Mouse (Mus musculus): ENCODE measurements around the gene Hspa1l. TPM values are rescaled to one million over a fixed set of nuclear protein-coding genes. Genes with fewer than 3 reads are reported as not detected.

Hspa1l gene
- total and polyA plus RNA-seq, 3 experiments = 0.15 to 1.6 TPM; not detected in 1

- H3K9ac ChIP-seq (ENCODE audit: control insufficient read depth, low read depth, low read length, poor library complexity, severe bottlenecking) = peak overlapping the region; percentile 99
- peak overlapping the region; percentile 88 to 89 for H3K4me3 ChIP-seq (ENCODE audit: control insufficient read depth in 1 of 2, insufficient read depth in 1 of 2, low read depth in 2 of 2, low read length in 2 of 2)
- peak; percentile 72 for DNase-seq (ENCODE audit: low read depth, low spot score)
- no peaks in the 10 kb centered on the region for H3K9me3 ChIP-seq (replicated peaks; ENCODE audit: insufficient read depth, low read length)
- H3K27ac ChIP-seq (ENCODE audit: control insufficient read depth, low read depth, low read length) = peak overlapping the region; percentile 94
- peaks cover 0 to 6% of the 10 kb centered on the region in 2 experiments; a peak in 2 of 4 replicates for H3K36me3 ChIP-seq (ENCODE audit: control insufficient read depth in 1 of 2, insufficient read depth in 2 of 2, low read length in 2 of 2)
- H3K4me1 ChIP-seq (ENCODE audit: control insufficient read depth in 1 of 2, insufficient read depth in 2 of 2, low read length in 2 of 2) = no peaks in the 10 kb centered on the region; a peak in 1 of 4 replicates
- TF ChIP-seq ZC3H11A (IDR thresholded peaks at IDR 0.05; ENCODE audit: low read depth, low read length) (0 out of 2 replicates have a peak, but pooled peaks have one; percentile 1), CTCF (IDR thresholded peaks at IDR 0.05 in 2 of 3, conservative IDR thresholded peaks at IDR 0.05 in 1 of 3; ENCODE audit: control insufficient read depth in 1 of 3, insufficient read depth in 1 of 3, low read depth in 2 of 3, low read length in 3 of 3, poor library complexity in 1 of 3, severe bottlenecking in 1 of 3) (peak; percentile 11 to 44 (median 17); a peak in 4 of 6 replicates), USF1 (IDR thresholded peaks at IDR 0.05; ENCODE audit: low read depth, low read length) (no peak), SMC3 (IDR thresholded peaks at IDR 0.05; ENCODE audit: low read depth, low read length) (peak; percentile 41), MAX (IDR thresholded peaks at IDR 0.05; ENCODE audit: low read length) (no peak), MYC (IDR thresholded peaks at IDR 0.05; ENCODE audit: low read depth, low read length) (peak; percentile 42; the same call in 1 of the 2 replicates), RAD21 (IDR thresholded peaks at IDR 0.05; ENCODE audit: low read depth, low read length) (peak; percentile 36)
- H3K79me2 ChIP-seq (ENCODE audit: control insufficient read depth, insufficient read depth, low read length, poor library complexity) = peaks cover 30% of the 10 kb centered on the region
- H3K27me3 ChIP-seq (ENCODE audit: control insufficient read depth in 1 of 2, insufficient read depth in 2 of 2, low read length in 2 of 2) = no peaks in the 10 kb centered on the region
Measured at GRCm38 (mm10) chr17:34980655-34981054, 8.2 kb downstream of the Hspa1l start.

DNA sequence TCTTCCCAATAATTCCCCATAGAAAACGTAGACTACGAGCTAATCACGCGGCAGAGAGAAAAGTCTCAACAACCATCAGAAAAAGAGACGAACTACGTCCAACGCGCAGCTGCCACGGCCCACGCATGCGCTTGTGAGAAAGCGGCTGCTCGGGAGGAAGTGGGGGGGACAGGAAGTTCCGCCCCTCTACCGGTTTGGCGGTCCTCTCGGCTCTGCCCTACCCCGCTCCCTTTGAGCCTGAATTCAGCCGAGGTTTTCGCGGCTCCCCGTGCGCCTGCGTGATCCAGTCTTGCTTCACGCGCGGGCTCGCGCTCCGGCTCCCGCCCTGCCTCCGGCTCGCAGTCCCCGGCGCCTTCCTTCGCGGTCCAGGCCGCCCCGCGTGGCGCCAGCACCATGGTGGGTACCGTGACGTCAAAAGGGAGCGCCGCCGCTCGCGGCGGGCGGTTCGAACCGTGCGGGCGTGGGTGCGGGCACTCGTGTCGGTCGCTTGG is 9.2 kb downstream of the Hspa1l start, which contains the start of gene Lsm2:
Gene Lsm2 (plus strand): TSS at position 173 of the 491 bp plus-strand sequence.
- Histone ChIP-seq H3K79me2 (ENCODE audit: control insufficient read depth, insufficient read depth, low read length, poor library complexity) (peaks cover 30% of the 10 kb centered on the region), H3K27ac (ENCODE audit: control insufficient read depth, low read depth, low read length) (peak within 1 kb of the TSS; percentile 94), H3K9me3 (replicated peaks; ENCODE audit: insufficient read depth, low read length) (no peaks in the 10 kb centered on the region), H3K36me3 (ENCODE audit: control insufficient read depth in 1 of 2, insufficient read depth in 2 of 2, low read length in 2 of 2) (peaks cover 0 to 6% of the 10 kb centered on the region in 2 experiments; a peak in 2 of 4 replicates), H3K27me3 (ENCODE audit: control insufficient read depth in 1 of 2, insufficient read depth in 2 of 2, low read length in 2 of 2) (no peaks in the 10 kb centered on the region), H3K9ac (ENCODE audit: control insufficient read depth, low read depth, low read length, poor library complexity, severe bottlenecking) (peak within 1 kb of the TSS; percentile 99), H3K4me3 (ENCODE audit: control insufficient read depth in 1 of 2, insufficient read depth in 1 of 2, low read depth in 2 of 2, low read length in 2 of 2) (peak within 1 kb of the TSS; percentile 88 to 89), H3K4me1 (ENCODE audit: control insufficient read depth in 1 of 2, insufficient read depth in 2 of 2, low read length in 2 of 2) (no peaks in the 10 kb centered on the region; a peak in 1 of 4 replicates)
- TF ChIP-seq ZC3H11A (IDR thresholded peaks at IDR 0.05; ENCODE audit: low read depth, low read length) = no peak
- peak; percentile 88 for TF ChIP-seq MYC (IDR thresholded peaks at IDR 0.05; ENCODE audit: low read depth, low read length)
- TF ChIP-seq ELF1 (IDR thresholded peaks at IDR 0.05; ENCODE audit: low read depth, low read length) = peak; percentile 81
- TF ChIP-seq MAZ (IDR thresholded peaks at IDR 0.05; ENCODE audit: low read depth, low read length) = 0 out of 2 replicates have a peak, but pooled peaks have one; percentile 38
- TF ChIP-seq HCFC1 (IDR thresholded peaks at IDR 0.05; ENCODE audit: low read depth, low read length) = peak; percentile 80
- peak; percentile 77; the same call in 1 of the 2 replicates for TF ChIP-seq POLR2AphosphoS2 (IDR thresholded peaks at IDR 0.05; ENCODE audit: low read length)
- 0 out of 2 replicates have a peak, but pooled peaks have one; percentile 32 for TF ChIP-seq ZMIZ1 (IDR thresholded peaks at IDR 0.05; ENCODE audit: low read depth, low read length)
- TF ChIP-seq MXI1 (IDR thresholded peaks at IDR 0.05; ENCODE audit: low read depth, low read length) = peak; percentile 89
- TF ChIP-seq POLR2A (IDR thresholded peaks at IDR 0.05; ENCODE audit: control insufficient read depth in 1 of 2, insufficient read depth in 1 of 2, low read depth in 1 of 2, low read length in 2 of 2, poor library complexity in 1 of 2) = peak; percentile 60 to 76; a peak in 3 of 4 replicates
- peak; percentile 65 for TF ChIP-seq NELFE (IDR thresholded peaks at IDR 0.05; ENCODE audit: low read depth, low read length)
- TF ChIP-seq NRF1 (IDR thresholded peaks at IDR 0.05; ENCODE audit: insufficient read depth, low read depth, low read length, poor library complexity, severe bottlenecking) = peak; percentile 94
- peak; percentile 82; the same call in 1 of the 2 replicates for TF ChIP-seq SIN3A (IDR thresholded peaks at IDR 0.05; ENCODE audit: low read length)
- peak; percentile 19; the same call in 1 of the 2 replicates for TF ChIP-seq ETS1 (IDR thresholded peaks at IDR 0.05; ENCODE audit: low read depth, low read length)
- TF ChIP-seq TBP (IDR thresholded peaks at IDR 0.05; ENCODE audit: low read depth, low read length) = 0 out of 2 replicates have a peak, but pooled peaks have one; percentile 75
- no peak for TF ChIP-seq TCF12 (IDR thresholded peaks at IDR 0.05; ENCODE audit: low read depth, low read length)
- no peak for TF ChIP-seq TAL1 (IDR thresholded peaks at IDR 0.05; ENCODE audit: low read length)
- TF ChIP-seq KAT2A (conservative IDR thresholded peaks at IDR 0.05; ENCODE audit: low read depth, low read length) = peak; percentile 35; the same call in 1 of the 2 replicates
- TF ChIP-seq MAX (IDR thresholded peaks at IDR 0.05; ENCODE audit: low read length) = peak; percentile 81
- TF ChIP-seq E2F4 (IDR thresholded peaks at IDR 0.05; ENCODE audit: borderline replicate concordance, low read depth, low read length) = 0 out of 2 replicates have a peak, but pooled peaks have one; percentile 49
- TF ChIP-seq ZKSCAN1 (IDR thresholded peaks at IDR 0.05; ENCODE audit: low read depth, low read length) = no peak
- DNase-seq (ENCODE audit: low read depth, low spot score) = peak; percentile 90

Measured in MEL (cell line).